9 mouse cellular contexts compared by ENCODE assay signal in genomic region chr8:108101131-108101530, GRCm38 (mm10).
DNase-seq lines count a peak whose midpoint lies in the region; ATAC-seq and TF ChIP-seq lines count a peak whose summit lies in the region.
"Had no signal": no experiment of that assay in that cellular context is flagged by ENCODE, and none has a peak within 500 bp of the region (broad histone marks: within the 10 kb centered on the region; RNA-seq: fewer than 3 reads in every experiment).

No protein-coding gene starts in this region.

- WGBS in heart, adult 2 months = 67% methylated on average over 8 of the region's 8 CpGs
- 62% methylated on average over 8 of the region's 8 CpGs for WGBS in heart, embryonic 11.5 days (ENCODE audit: insufficient replicate concordance)
- 66% methylated on average over 8 of the region's 8 CpGs for WGBS in forebrain, embryonic 12.5 days
- WGBS in midbrain, embryonic 13.5 days = 58% methylated on average over 8 of the region's 8 CpGs

- no peak for TF ChIP-seq EP300 in heart, adult 2 months (IDR thresholded peaks at IDR 0.05; ENCODE audit: insufficient read depth, low read depth, low read length)

- H3K4me1 ChIP-seq in heart, adult 2 months (ENCODE audit: control insufficient read depth, insufficient read depth, low read length) = no peaks in the 10 kb centered on the region
- no peaks in the 10 kb centered on the region for H3K4me1 ChIP-seq in heart, embryonic 11.5 days (ENCODE audit: control insufficient read depth, insufficient read depth, low read length)
- peaks cover 44% of the 10 kb centered on the region for H3K4me1 ChIP-seq in forebrain, embryonic 12.5 days
- H3K4me1 ChIP-seq in midbrain, embryonic 13.5 days (replicated peaks) = peaks cover 61% of the 10 kb centered on the region
- H3K4me1 ChIP-seq: heart, embryonic 15.5 days had no signal

- DNase-seq in heart, adult 2 months = no peak
- peak; percentile 34 to 83 for DNase-seq in adrenal gland, adult (ENCODE audit: inconsistent age in 2 of 2, low spot score in 1 of 2)
- DNase-seq in layer of hippocampus, postnatal 25 days (ENCODE audit: extremely low spot score in 1 of 2, low spot score in 1 of 2) = peak; percentile 22 to 79

- H3K36me3 ChIP-seq in heart, adult 2 months (ENCODE audit: control insufficient read depth, insufficient read depth, low read length) = no peaks in the 10 kb centered on the region
- H3K36me3 ChIP-seq in heart, embryonic 11.5 days (ENCODE audit: control insufficient read depth, insufficient read depth, low read length) = no peaks in the 10 kb centered on the region
- no peaks in the 10 kb centered on the region for H3K36me3 ChIP-seq in forebrain, embryonic 12.5 days (replicated peaks)
- H3K36me3 ChIP-seq in midbrain, embryonic 13.5 days = no peaks in the 10 kb centered on the region
- H3K36me3 ChIP-seq: heart, embryonic 15.5 days had no signal

- no peaks in the 10 kb centered on the region for H3K79me2 ChIP-seq in heart, adult 2 months (replicated peaks; ENCODE audit: control insufficient read depth, insufficient read depth, low read length)

- no peak for ATAC-seq in heart, embryonic 11.5 days (replicated peaks; ENCODE audit: insufficient number of reproducible peaks, low FRiP score, low TSS enrichment)
- ATAC-seq in forebrain, embryonic 12.5 days (ENCODE audit: low FRiP score) = no peak
- ATAC-seq in midbrain, embryonic 13.5 days = no peak
- no peak for ATAC-seq in activated CD4-positive, CD25-positive, alpha-beta regulatory T cell, adult 4 months
- no peak for ATAC-seq in erythroid progenitor cell, adult 5-6 weeks (replicated peaks; ENCODE audit: low FRiP score, poor library complexity, severe bottlenecking)

- H3K4me2 ChIP-seq in heart, embryonic 11.5 days = no peak overlapping the region
- no peak overlapping the region for H3K4me2 ChIP-seq in forebrain, embryonic 12.5 days
- peak overlapping the region; percentile 40 for H3K4me2 ChIP-seq in midbrain, embryonic 13.5 days (replicated peaks)
- H3K4me2 ChIP-seq: heart, embryonic 15.5 days had no signal

- no peaks in the 10 kb centered on the region for H3K9me3 ChIP-seq in heart, embryonic 11.5 days (replicated peaks; ENCODE audit: control insufficient read depth, low read length)
- H3K9me3 ChIP-seq in forebrain, embryonic 12.5 days = no peaks in the 10 kb centered on the region
- no peaks in the 10 kb centered on the region for H3K9me3 ChIP-seq in midbrain, embryonic 13.5 days
- H3K9me3 ChIP-seq: heart, embryonic 15.5 days had no signal

- H3K27ac ChIP-seq in heart, adult 2 months = no peak overlapping the region
- H3K27ac ChIP-seq in heart, embryonic 11.5 days (ENCODE audit: low read depth, low read length) = no peak overlapping the region
- H3K27ac ChIP-seq in forebrain, embryonic 12.5 days = peak overlapping the region; percentile 76; the same call in 1 of the 2 replicates
- peak overlapping the region; percentile 78 for H3K27ac ChIP-seq in midbrain, embryonic 13.5 days
- H3K27ac ChIP-seq: heart, embryonic 15.5 days had no signal

- intact Hi-C loops in heart, adult 2 months (cut with DNase I) = no loop called here

- H3K9ac ChIP-seq in heart, adult 2 months (ENCODE audit: low read depth, low read length) = no peak overlapping the region
- no peak overlapping the region for H3K9ac ChIP-seq in heart, embryonic 11.5 days (ENCODE audit: low read depth, low read length)
- no peak overlapping the region for H3K9ac ChIP-seq in forebrain, embryonic 12.5 days
- no peak overlapping the region for H3K9ac ChIP-seq in midbrain, embryonic 13.5 days (replicated peaks)
- H3K9ac ChIP-seq: heart, embryonic 15.5 days had no signal

- 0 out of 2 replicates have a peak, but pooled peaks have one; percentile 27 for TF ChIP-seq CTCF in heart, adult 2 months (IDR thresholded peaks at IDR 0.05)

- no peak for TF ChIP-seq POLR2A in heart, adult 2 months (IDR thresholded peaks at IDR 0.05; ENCODE audit: insufficient read depth, low read depth, low read length)

- H3K4me3 ChIP-seq in heart, adult 2 months = no peak overlapping the region
- no peak overlapping the region for H3K4me3 ChIP-seq in heart, embryonic 11.5 days (ENCODE audit: low read depth, low read length)
- H3K4me3 ChIP-seq in forebrain, embryonic 12.5 days (replicated peaks) = no peak overlapping the region
- no peak overlapping the region for H3K4me3 ChIP-seq in midbrain, embryonic 13.5 days (replicated peaks)
- H3K4me3 ChIP-seq: heart, embryonic 15.5 days had no signal

- no peaks in the 10 kb centered on the region for H3K27me3 ChIP-seq in heart, adult 2 months (ENCODE audit: control insufficient read depth, insufficient read depth, low read length)
- H3K27me3 ChIP-seq in heart, embryonic 11.5 days (ENCODE audit: control insufficient read depth, insufficient read depth, low read length) = no peaks in the 10 kb centered on the region
- peaks cover 11% of the 10 kb centered on the region for H3K27me3 ChIP-seq in forebrain, embryonic 12.5 days
- no peaks in the 10 kb centered on the region for H3K27me3 ChIP-seq in midbrain, embryonic 13.5 days
- H3K27me3 ChIP-seq: heart, embryonic 15.5 days had no signal

Comparison
In these comparisons a context has a peak if more than half of its experiments do, and no peak if none do; other contexts are left out.
1. DNase-seq: peak in adrenal gland, adult (2 of 2) and layer of hippocampus, postnatal 25 days (2 of 2); none in heart, adult 2 months (0 of 2).
2. H3K27ac ChIP-seq: peak in forebrain, embryonic 12.5 days (single experiment) and midbrain, embryonic 13.5 days (single experiment); none in heart, adult 2 months (single experiment) and heart, embryonic 11.5 days (single experiment).